Mouse (Mus musculus) E14TG2a.4 (cell line): ENCODE measurements around the gene Riox1.

Experiments used
- H3K27me3 ChIP-seq: 2 replicates; pipeline ENCODE4 v1.6.1; 2014; ENCODE audit warnings: low read length, control low read depth; ENCODE audit not compliant: insufficient read depth
- H3K36me3 ChIP-seq: 2 replicates; pipeline ENCODE4 v1.6.1; 2014; ENCODE audit warnings: low read length, control low read depth; ENCODE audit not compliant: insufficient read depth
- H3K4me1 ChIP-seq: replicated peaks from 2 replicates; pipeline ENCODE4 v1.6.1; 2014; ENCODE audit warnings: low read depth, low read length, control low read depth
- H3K4me3 ChIP-seq: replicated peaks from 2 replicates; pipeline ENCODE4 v1.5.1; 2014; ENCODE audit warnings: mild to moderate bottlenecking, low read length
- H3K9me3 ChIP-seq: 2 replicates; pipeline ENCODE4 v1.6.1; 2014; ENCODE audit warnings: low read length, control low read depth
- CTCF ChIP-seq: conservative IDR thresholded peaks from 2 replicates; pipeline ENCODE4 v1.5.1; 2014; ENCODE audit warnings: low read length
- NANOG ChIP-seq: IDR thresholded peaks from 2 replicates; pipeline ENCODE4 v1.6.1; 2014; ENCODE audit warnings: borderline replicate concordance, low read length, mixed read lengths
- POU5F1 ChIP-seq: IDR thresholded peaks from 2 replicates; pipeline ENCODE4 v1.6.1; 2014; ENCODE audit warnings: low read length, borderline replicate concordance

Gene Riox1

DNA sequence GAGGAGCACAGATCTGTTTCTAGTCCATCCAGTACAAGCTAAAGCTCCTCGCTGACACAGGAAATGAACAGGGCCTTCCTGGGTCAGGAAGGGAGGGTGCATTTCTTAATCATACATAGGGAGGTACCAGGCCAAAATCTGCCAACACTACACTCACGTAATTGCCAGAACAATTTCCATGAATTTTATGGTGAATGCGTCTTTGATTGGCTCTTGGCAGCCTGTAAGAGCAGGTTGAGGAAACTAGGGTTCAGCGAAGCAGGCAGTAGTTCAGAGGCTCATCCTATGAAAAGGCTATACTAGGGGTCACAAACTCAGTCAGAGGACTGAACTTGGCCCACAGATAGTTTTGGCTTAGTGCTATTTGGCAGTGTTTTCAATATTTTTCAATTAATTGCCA lies 10.4 kb upstream of the Riox1 start:
- Histone ChIP-seq H3K36me3 (no peaks in the 10 kb centered on the region), H3K4me3 (no peak overlapping the region), H3K27me3 (0 out of 2 replicates have a peak, but pooled peaks cover 2% of the 10 kb centered on the region), H3K9me3 (no peaks in the 10 kb centered on the region), H3K4me1 (no peaks in the 10 kb centered on the region)
- TF ChIP-seq POU5F1 (no peak), CTCF (no peak), NANOG (no peak)

DNA sequence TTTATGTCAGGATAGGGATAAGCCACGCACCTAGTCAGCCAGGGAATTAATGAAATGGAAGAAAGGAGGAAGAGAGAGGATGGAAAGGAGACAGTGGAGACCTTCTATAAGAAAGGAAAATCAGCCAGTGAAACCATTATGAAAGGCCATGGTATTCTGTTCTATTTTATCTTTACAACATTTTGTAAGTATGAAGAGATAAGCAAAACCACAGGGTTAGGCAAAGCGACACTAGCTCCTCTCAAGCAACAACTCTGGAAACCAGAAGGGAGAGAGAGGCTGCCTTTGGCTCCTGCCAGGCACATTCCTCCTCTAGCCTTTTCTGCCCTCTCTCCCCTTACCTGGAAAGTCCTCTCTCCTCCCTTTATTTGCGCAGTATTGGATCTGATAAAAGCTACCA lies 8.5 kb upstream of the Riox1 start:
- TF ChIP-seq POU5F1 (no peak), NANOG (no peak)
- Histone ChIP-seq H3K4me1 (no peaks in the 10 kb centered on the region), H3K9me3 (no peaks in the 10 kb centered on the region), H3K27me3 (0 out of 2 replicates have a peak, but pooled peaks cover 2% of the 10 kb centered on the region), H3K36me3 (no peaks in the 10 kb centered on the region), H3K4me3 (no peak overlapping the region)

DNA sequence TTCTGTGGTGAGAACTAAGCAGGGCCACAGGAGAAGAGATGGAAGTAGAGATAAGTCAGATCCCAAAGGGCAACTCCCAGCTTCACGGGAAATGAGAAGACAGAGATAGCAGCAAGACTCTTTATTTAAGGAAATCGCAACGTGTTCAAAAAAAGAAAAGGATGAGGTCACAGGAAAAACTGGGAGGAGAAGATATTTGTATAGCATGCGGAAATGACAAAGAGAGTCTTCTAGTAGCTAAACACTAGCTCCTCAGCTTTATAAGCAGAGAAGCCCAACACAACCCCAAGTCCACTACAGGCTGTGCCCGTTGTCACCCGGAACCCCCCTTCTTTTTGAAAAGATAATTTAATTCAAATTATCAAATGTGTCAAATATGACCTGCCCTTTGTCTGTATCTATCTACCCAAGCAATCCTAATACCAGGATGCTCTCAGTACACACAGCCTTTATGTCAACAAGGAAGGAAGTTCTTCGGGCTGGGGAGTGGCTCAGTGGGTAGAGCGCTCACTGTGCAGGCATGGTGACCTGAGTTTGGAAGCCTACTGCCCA lies 3.1 kb upstream of the Riox1 start:
- Histone ChIP-seq H3K4me3 (no peak overlapping the region), H3K4me1 (peaks cover 22% of the 10 kb centered on the region), H3K27me3 (peaks cover 12% of the 10 kb centered on the region), H3K9me3 (no peaks in the 10 kb centered on the region), H3K36me3 (peaks cover 9% of the 10 kb centered on the region)
- no peak for TF ChIP-seq CTCF
- TF ChIP-seq POU5F1 = no peak
- no peak for TF ChIP-seq NANOG

DNA sequence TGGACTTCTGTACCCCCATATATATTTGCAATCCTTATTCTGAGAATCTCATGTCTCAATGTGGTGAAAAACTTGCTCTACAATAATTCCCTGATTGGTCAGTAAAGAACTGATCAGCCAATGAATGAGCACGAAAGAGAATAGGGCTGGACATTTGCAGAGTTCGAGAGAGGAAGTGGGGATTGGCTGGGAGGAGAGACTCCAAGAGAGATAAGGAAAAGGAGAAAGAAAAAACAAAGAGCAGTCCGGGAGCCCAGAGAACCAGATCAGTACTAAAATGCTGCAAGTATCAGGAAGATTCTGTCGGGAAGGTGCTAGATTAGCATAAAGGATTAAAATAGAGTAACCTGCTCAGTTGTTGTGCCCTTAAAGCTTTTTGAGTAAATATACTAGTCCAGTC lies 1.4 kb upstream of the Riox1 start:
- Histone ChIP-seq H3K27me3 (peaks cover 15% of the 10 kb centered on the region), H3K36me3 (peaks cover 25% of the 10 kb centered on the region), H3K4me3 (no peak overlapping the region), H3K4me1 (peaks cover 39% of the 10 kb centered on the region), H3K9me3 (no peaks in the 10 kb centered on the region)
- TF ChIP-seq POU5F1 (no peak), CTCF (no peak), NANOG (no peak)

DNA sequence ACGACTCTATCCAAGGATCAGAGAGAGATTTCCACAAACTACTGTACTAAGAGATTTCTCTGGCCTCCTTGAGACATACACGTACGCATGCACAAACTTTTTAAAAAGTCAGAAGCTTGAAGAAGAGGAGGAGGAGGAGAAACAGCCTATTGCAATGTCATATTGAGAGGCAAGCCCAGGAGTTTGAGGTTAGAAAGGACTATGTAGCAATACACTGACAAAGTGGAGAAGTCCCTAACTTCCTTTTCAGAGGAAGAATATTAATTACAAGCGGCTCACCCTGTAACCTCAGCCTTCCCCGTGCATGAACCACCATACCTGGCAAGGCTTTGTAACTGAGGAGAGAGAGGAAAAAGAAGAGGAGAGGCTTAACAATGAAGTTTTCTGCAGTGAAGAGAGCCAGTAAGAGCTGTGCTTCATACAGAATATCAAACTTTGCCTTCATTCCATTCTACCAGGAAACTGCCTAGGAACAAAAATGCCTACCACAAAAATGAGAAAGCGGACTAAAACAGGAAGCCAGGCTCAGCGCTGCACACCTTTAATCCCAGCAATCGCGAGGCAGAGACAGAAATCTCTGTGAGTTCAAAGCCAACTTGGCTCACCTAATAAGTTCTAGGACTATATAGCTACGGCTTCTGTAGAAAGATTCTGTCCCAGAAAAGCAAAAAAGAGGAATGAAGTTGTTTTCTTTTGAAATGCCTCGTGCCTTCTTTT lies 474 bp upstream of the Riox1 start:
- TF ChIP-seq CTCF = no peak
- no peak for TF ChIP-seq NANOG
- no peak for TF ChIP-seq POU5F1

DNA sequence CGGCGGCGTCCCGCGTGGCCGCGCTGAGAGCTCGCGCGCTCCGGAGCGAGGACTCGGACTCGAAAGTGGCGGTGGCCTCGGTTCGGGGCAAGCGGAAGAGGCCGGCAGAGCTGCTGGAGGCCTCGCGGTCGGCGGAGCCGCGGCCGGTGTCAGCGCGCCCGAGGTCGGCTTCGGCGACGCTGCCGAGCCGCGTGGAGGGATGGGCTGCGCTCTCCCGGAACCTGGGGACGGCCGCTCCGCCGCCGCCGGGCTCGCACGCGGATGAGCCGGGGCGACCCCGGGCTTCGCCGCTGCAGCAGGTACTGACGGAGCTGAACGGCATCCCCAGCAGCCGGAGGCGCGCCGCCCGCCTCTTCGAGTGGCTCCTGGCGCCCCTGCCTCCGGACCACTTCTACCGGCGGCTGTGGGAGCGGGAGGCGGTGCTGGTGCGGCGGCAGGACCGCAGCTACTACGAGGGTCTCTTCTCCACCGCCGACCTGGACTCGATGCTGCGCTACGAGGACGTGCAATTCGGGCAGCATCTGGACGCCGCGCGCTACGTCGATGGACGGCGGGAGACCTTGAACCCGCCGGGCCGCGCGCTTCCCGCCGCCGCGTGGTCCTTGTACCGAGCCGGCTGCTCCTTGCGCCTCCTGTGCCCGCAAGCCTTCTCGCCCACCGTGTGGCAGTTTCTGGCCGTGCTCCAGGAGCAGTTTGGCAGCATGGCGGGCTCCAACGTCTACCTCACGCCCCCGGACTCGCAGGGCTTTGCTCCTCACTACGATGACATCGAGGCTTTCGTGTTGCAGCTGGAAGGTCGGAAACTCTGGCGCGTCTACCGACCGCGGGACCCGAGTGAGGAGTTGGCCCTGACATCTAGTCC lies 663 bp downstream of the Riox1 start:
- peaks cover 53% of the 10 kb centered on the region for H3K4me1 ChIP-seq
- TF ChIP-seq NANOG (no peak), POU5F1 (no peak), CTCF (no peak)
- peaks cover 15% of the 10 kb centered on the region for H3K27me3 ChIP-seq
- H3K4me3 ChIP-seq = peak overlapping the region; percentile 94
- peaks cover 25% of the 10 kb centered on the region for H3K36me3 ChIP-seq
- H3K9me3 ChIP-seq = no peaks in the 10 kb centered on the region

More for the DNA sequence above, 474 bp upstream of the Riox1 start:
- H3K36me3 ChIP-seq = peaks cover 25% of the 10 kb centered on the region
- H3K27me3 ChIP-seq = peaks cover 15% of the 10 kb centered on the region
- peaks cover 44% of the 10 kb centered on the region for H3K4me1 ChIP-seq
- H3K4me3 ChIP-seq = peak overlapping the region; percentile 94
- H3K9me3 ChIP-seq = no peaks in the 10 kb centered on the region

DNA sequence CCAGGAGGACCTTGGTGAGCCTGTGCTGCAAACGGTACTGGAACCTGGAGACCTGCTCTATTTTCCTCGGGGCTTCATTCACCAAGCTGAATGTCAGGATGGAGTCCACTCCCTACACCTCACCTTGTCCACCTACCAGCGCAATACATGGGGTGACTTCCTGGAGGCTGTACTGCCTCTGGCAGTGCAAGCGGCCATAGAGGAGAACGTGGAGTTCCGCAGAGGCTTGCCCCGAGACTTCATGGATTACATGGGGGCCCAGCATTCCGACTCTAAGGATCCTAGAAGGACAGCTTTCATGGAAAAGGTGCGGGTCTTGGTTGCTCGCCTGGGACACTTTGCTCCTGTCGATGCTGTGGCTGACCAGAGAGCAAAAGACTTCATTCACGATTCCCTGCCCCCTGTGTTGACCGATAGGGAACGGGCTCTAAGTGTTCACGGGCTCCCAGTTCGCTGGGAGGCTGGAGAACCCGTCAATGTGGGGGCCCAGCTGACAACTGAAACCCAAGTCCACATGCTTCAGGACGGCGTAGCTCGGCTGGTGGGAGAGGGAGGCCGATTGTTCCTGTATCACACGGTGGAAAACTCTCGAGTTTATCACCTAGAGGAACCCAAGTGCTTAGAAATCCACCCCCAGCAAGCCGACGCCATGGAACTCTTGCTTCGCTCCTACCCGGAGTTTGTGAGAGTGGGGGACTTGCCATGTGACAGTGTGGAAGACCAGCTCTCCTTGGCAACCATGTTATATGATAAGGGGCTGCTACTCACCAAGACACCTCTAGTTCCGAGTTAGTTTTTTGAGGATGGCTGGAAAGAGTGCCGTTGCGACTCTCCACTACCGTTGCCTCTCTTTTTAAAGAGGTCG lies 1.5 kb downstream of the Riox1 start:
- Histone ChIP-seq H3K4me3 (peak overlapping the region; percentile 94), H3K9me3 (no peaks in the 10 kb centered on the region), H3K36me3 (peaks cover 25% of the 10 kb centered on the region), H3K4me1 (peaks cover 53% of the 10 kb centered on the region), H3K27me3 (peaks cover 15% of the 10 kb centered on the region)
- TF ChIP-seq POU5F1 = no peak
- TF ChIP-seq NANOG = no peak
- TF ChIP-seq CTCF = no peak

DNA sequence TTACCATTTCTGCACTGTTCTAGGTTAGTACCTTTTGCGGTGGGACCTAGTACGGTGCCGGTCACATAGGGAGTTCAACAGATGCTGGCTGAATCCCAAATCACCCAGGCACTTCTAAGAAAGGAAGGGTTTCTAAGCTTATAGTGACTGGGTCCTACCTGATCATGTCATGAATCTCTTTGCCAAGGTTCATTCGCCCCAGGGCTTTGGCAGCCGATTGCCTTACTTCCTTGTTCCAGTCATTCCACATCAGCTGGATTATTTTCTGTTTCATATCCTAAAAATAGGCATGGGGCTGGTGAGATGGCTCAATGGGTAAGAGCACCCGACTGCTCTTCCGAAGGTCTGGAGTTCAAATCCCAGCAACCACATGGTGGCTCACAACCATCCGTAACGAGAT lies 7.9 kb downstream of the Riox1 start:
- H3K4me1 ChIP-seq = peaks cover 22% of the 10 kb centered on the region
- H3K27me3 ChIP-seq = peaks cover 6% of the 10 kb centered on the region; the same call in 1 of the 2 replicates
- H3K36me3 ChIP-seq = peaks cover 6% of the 10 kb centered on the region
- TF ChIP-seq CTCF = no peak
- TF ChIP-seq NANOG = no peak
- TF ChIP-seq POU5F1 = no peak
- H3K4me3 ChIP-seq = no peak overlapping the region
- H3K9me3 ChIP-seq = no peaks in the 10 kb centered on the region
